Mouse (Mus musculus) left cerebral cortex, adult 18-20 months (tissue): ENCODE data around the gene Pbld2. TPM values are rescaled to one million over a fixed set of nuclear protein-coding genes. Genes with fewer than 3 reads are reported as not detected.

Experiments used
- DNase-seq, 2 experiments: peaks; one replicate each; pipeline ENCODE4 v3.0.0; 2021 to 2022; ENCODE audit warnings: low spot score in 2 of 2, mixed read lengths in 1 of 2
- long read RNA-seq, 2 experiments: library from polyadenylated mRNA; stranded (forward); transcript quantifications; one replicate each; pipeline ENCODE4 v2.0.0; 2021
- total RNA-seq, 2 experiments: library from RNA; stranded (reverse); gene quantifications; 2 replicates each; pipeline ENCODE4 v1.2.3; 2021

Gene Pbld2
- 1 to 10 TPM; 2.6 to 3.6 TPM for total RNA-seq
- long read RNA-seq, experiment 1, partial matches to known transcripts: 0 of 5 reads
- long read RNA-seq, experiment 1, other reads (novel, unspliced or antisense): 5 of 5 reads
- long read RNA-seq, experiment 2, partial matches to known transcripts: 1 of 7 reads
- long read RNA-seq, experiment 2, other reads (novel, unspliced or antisense): 5 of 7 reads

GRCm38 (mm10) chr10:63023749-63024579, at the start of gene Pbld2, which contains the start of gene Hnrnph3:
TSS of gene Pbld2 (plus strand) at chr10:63024315.
TSS of gene Hnrnph3 (minus strand) at chr10:63024217.
- DNase-seq: peak; percentile 98 to 99

- no peak for DNase-seq
Observed at GRCm38 (mm10) chr10:62979667-62980038, 44.5 kb upstream of the Pbld2 start.

GRCm38 (mm10) chr10:62980039-62980954, 43.8 kb upstream of the Pbld2 start, which contains the start of gene Rufy2:
TSS of gene Rufy2 (plus strand) at chr10:62980223.
- peak; percentile 88 to 92 for DNase-seq

GRCm38 (mm10) chr10:62984072-62984471, 40.0 kb upstream of the Pbld2 start:
- no peak for DNase-seq

- no peak for DNase-seq
Observed at GRCm38 (mm10) chr10:62984495-62984894, 39.6 kb upstream of the Pbld2 start.

- no peak for DNase-seq
Observed at GRCm38 (mm10) chr10:62987341-62987740, 36.8 kb upstream of the Pbld2 start.

GRCm38 (mm10) chr10:62990636-62991035, 33.5 kb upstream of the Pbld2 start:
- DNase-seq: no peak

- no peak for DNase-seq
Observed at GRCm38 (mm10) chr10:62993991-62994390, 30.1 kb upstream of the Pbld2 start.

GRCm38 (mm10) chr10:63000584-63000983, 23.5 kb upstream of the Pbld2 start:
- DNase-seq: peak in 1 of 2 experiments; percentile 10

GRCm38 (mm10) chr10:63003252-63003651, 20.9 kb upstream of the Pbld2 start:
- DNase-seq: no peak

GRCm38 (mm10) chr10:63004556-63004955, 19.6 kb upstream of the Pbld2 start:
- no peak for DNase-seq

GRCm38 (mm10) chr10:63008193-63008592, 15.9 kb upstream of the Pbld2 start:
- DNase-seq: no peak

GRCm38 (mm10) chr10:63010268-63010667, 13.8 kb upstream of the Pbld2 start:
- DNase-seq: no peak

- no peak for DNase-seq
Observed at GRCm38 (mm10) chr10:63011556-63011955, 12.6 kb upstream of the Pbld2 start.

GRCm38 (mm10) chr10:63013476-63013875, 10.6 kb upstream of the Pbld2 start:
- no peak for DNase-seq

GRCm38 (mm10) chr10:63014168-63014567, 9.9 kb upstream of the Pbld2 start:
- DNase-seq: no peak

GRCm38 (mm10) chr10:63019304-63019703, 4.8 kb upstream of the Pbld2 start:
- DNase-seq: no peak

GRCm38 (mm10) chr10:63021702-63022101, 2.4 kb upstream of the Pbld2 start:
- no peak for DNase-seq

- DNase-seq: no peak
Observed at GRCm38 (mm10) chr10:63022541-63023120, 1.5 kb upstream of the Pbld2 start.

- peak; percentile 58 to 68 for DNase-seq
Observed at GRCm38 (mm10) chr10:63023121-63023748, 880 bp upstream of the Pbld2 start.

GRCm38 (mm10) chr10:63024580-63024910, 430 bp downstream of the Pbld2 start:
- DNase-seq: peak; percentile 39 to 52
